Mouse (Mus musculus): ENCODE measurements around the gene Ndufs5. TPM values are rescaled to one million over a fixed set of nuclear protein-coding genes. Genes with fewer than 3 reads are reported as not detected.

The Ndufs5 gene
- 103 and 129 TPM in 2 replicates for total RNA-seq (2017)

DNA sequence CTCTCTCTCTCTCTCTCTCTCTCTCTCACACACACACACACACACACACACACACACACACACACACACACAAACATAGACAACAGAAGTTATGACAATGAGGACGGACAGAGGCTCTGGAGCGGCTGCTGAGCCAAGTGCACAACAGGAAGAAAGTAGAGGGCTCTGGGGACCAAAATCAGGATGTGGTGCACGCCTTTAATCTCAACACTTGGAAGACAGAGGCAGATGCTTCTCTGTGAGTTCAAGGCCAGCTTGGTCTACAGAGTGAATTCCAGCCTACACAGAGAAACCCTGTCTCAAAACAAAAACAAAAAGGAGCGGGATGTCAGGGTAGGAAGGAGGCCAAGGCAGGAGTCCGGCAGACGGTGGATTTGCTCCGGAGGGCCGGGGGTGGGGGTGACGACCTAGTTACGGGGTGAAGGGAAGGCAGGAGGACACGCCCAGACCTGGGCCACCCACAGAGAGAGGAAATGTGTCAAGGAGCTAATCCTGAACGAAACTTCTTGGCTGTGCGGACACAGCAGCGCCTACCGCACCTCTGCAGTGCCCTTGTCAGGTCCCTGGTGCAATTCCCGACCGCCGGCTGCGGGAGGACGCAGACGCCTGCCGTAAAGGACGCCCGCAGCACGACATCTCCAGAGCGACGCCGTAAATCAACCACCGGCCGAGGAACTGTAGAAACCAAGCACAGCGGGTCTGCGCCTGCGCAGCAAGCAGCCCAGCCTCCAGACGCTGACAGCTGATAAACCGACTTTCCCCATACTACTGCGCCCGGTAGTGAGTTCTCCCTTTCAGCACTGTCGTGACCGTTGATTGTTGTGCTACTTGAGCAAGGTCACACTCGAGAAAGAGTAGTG lies at the start of gene Ndufs5:
TSS of gene Ndufs5 (minus strand) at position 629 of the 860 bp plus-strand sequence.
- ATAC-seq (replicated peaks; ENCODE audit: low read depth, poor library complexity, severe bottlenecking) = peak; percentile 96

DNA sequence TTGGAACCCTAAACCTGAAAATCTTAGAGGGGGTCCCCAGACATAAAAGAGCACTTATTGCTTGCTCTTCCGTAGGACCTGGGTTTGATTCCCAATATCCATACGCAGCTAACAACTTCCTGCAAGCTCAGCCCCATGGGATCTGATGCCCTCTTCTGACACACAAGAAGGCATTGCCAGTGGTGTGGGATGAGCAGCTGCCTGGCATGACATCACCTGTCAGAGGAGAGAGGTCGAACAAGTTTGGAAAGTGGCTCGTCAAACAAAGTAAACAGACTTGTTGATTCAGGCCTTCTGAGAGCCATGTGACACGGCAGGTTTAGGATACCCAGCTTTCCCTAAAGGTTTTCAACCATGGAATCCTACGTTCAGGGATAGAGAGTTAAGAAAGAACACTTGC lies 47.1 kb upstream of the Ndufs5 start:
- no peak for ATAC-seq (replicated peaks; ENCODE audit: low read depth, poor library complexity, severe bottlenecking)

DNA sequence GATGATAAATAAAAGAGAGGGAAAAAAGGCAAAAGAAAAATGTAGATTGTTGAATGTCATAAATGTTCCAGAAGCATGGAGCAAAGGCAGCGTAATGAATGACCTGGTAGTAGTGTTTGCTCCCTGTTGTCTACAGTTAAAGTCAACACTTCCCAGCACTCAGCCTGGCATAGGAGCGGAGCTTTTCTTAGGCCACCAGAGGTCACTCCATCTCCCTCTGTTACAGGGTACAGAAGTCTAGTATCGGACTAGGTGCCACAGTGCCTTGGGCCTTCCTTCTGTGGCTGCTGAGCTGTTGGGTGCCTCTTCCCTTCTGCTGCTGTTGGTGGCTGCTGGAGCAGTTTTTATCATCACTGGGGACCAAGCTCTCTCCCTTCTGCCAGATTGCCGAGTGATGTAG lies 40.3 kb upstream of the Ndufs5 start:
- peak; percentile 84 for ATAC-seq (replicated peaks; ENCODE audit: low read depth, poor library complexity, severe bottlenecking)

DNA sequence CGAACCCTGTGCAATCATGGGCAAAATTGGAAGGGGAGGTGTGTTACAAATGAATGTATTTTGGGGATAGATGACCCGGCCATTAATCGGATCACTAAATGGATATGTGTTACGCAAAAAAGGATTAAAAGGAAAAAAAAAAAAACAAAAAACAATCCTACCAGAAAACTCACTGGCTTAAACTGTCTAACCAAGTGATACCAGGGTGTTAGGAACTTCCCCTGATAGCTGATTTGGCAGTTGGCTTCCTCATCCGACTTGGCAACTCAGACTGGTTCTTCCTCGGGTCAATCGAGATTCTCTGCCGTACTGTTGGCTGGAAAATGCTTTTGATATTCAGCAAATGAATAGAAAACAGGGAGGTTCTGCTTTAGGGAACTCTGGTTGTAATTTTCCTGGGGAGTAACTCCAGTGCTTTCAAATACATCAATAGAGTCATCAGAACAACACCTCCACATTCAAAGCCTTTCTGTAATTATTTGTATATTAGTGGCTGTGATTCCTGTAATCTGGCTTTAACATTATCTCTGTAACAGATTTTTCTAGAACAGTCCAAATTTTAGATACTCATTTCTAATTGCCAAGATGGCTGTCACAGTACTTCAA lies 32.8 kb upstream of the Ndufs5 start:
- peak; percentile 62 for ATAC-seq (replicated peaks; ENCODE audit: low read depth, poor library complexity, severe bottlenecking)

DNA sequence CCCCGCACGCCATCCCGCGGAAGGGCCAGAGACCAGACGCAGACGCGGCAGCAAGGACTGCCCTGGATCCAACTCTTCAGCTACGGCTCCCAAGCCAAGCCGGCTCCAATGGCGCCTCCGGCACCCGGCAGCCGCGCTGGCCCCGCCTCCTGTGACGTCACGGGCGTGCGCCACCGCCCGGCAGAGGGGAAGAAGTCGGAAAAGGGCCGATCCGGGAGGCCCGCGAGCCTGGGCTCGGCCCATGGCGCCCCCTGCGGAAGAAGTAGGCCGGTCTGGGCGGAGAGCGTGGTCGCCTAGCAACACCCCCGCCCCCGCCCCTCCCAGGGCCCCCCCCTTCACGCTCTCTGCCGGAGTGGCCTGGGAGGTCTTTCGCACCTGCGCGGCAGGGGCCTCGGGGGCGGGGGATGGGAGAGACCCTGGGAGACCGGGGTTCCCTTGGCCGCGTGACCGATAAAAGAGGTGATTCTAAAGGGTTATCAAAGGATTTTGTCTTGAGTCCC lies 32.2 kb upstream of the Ndufs5 start, which contains the start of gene Akirin1:
TSS of gene Akirin1 (minus strand) at position 194 of the 500 bp plus-strand sequence.
- ATAC-seq (replicated peaks; ENCODE audit: low read depth, poor library complexity, severe bottlenecking) = peak; percentile 85

DNA sequence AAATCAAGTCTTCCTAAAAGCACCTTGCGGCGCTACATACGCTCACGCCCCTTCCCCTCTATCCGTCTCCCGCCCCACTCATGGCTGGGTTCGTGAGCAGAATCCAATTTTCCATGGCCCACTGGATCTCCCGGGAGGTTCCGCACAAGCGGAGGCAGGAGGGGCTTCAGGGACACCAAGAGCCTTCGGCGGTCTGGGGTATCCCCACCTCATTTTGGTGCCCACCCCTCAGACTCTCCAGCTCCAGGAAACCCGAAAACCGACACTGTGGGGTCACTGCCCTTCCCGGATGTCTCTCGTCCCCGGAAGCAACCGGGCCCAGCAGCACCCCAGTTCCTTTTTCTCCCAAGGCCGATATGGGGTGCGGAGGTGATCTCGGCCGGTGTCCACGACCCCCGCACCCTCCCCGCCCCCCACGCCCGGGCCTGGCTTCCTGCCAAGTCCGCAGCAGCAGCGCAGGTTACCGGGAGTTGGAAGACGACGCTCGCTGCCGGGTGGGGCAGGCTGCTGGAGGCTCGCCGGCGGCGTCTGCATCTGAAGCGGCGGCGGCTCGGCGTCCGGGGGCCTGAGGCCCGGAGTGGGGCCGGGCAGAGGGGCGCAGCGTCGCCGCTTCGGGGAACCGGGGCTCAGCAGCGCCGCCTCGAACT lies 31.6 kb upstream of the Ndufs5 start:
- peak; percentile 9 for ATAC-seq (replicated peaks; ENCODE audit: low read depth, poor library complexity, severe bottlenecking)

DNA sequence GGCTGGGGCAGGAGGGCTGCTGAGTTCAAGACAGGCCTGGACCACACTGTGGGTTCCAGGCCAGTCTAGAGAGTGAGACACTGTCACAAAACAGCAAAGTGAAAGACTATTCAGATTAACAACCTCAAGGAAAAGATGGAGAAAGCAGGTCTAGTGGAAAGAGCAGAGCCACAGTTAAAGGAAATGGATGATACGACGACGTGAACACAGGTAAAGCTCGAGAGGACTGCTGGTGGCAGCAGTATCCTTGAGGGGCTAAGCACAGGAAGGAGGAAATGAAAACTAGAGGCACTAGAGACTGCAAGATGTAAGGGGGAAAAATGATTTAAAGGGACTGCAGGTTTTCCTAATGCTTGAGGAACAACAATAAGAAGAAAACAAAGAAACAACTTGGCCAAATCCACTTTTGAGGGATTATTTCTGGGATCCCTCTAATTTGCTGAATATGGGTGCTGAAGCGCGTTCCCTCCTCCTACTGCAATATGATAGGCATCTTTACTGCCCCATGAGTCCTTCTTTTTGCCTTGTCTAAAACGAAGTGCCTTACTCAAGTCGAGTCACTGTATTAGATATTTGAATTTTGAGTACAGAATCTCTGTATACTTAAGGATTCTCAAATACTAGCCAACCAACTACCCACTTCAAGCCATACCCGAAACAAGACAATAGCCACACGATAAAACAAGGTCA lies 30.9 kb upstream of the Ndufs5 start:
- ATAC-seq (replicated peaks; ENCODE audit: low read depth, poor library complexity, severe bottlenecking) = no peak

DNA sequence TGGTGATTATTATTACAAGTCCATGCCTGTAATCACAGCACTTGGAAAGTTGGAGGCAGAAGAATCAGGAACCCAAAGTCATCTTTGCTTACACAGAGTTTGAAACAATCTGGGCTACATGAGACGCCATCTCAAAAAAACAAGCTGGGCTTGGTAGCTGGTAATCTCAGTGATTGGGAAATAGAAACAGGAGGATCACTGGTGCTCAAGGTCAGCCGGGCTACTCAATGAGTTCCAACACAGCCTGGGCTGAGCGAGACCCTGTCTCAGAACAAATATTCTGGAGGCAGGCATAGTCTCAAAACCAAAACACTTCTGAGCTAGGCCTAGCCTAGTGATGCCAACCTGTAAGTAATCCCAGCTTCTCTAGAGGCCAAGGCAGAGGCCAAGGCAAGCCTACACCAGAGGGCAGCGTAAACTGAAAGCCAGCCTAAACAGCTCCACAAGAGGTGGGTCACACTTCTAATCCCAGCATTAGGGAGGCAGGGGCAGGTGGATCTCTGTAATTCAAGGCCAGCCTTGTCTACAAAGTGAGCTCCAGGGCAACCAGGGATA lies 27.3 kb upstream of the Ndufs5 start:
- ATAC-seq (replicated peaks; ENCODE audit: low read depth, poor library complexity, severe bottlenecking) = no peak

DNA sequence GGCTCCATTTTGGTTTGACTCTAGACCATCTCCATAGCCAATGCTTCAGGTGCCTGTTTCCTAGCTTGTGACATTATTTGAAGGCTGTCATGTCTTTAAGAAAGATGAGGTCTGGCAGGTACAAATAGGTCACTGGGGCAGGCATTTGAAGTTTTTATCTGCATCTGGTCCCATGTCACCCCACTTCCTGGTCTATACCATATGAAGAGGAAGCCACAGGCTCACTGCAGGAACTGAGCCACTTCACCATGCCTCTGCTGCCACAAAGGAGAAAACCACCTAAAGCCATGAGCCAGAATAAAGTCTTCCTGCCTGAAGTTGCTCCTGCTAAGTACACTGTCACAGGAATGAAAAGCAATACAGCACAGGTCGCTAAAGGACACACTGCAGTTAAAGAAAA lies 24.9 kb upstream of the Ndufs5 start:
- ATAC-seq (replicated peaks; ENCODE audit: low read depth, poor library complexity, severe bottlenecking) = peak; percentile 56; the same call in 1 of the 2 replicates

DNA sequence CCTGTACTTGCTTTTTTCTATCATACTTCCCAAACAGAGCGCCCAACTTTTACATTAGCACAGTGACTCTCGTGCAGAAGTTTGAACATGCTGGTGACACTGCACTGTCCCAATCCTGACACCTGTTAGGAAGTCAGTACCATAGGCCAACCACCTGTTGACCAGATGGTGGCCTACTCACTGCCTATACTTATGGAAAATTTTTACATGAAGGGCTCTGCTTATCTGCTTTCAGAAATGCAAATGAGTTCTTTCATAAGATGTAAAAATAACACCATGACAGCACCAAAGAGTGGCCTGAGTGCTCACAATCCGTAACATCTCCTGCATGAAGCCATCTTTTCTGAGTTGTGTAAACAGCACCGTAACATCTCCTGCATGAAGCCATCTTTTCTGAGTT lies 20.7 kb upstream of the Ndufs5 start:
- ATAC-seq (replicated peaks; ENCODE audit: low read depth, poor library complexity, severe bottlenecking) = no peak

DNA sequence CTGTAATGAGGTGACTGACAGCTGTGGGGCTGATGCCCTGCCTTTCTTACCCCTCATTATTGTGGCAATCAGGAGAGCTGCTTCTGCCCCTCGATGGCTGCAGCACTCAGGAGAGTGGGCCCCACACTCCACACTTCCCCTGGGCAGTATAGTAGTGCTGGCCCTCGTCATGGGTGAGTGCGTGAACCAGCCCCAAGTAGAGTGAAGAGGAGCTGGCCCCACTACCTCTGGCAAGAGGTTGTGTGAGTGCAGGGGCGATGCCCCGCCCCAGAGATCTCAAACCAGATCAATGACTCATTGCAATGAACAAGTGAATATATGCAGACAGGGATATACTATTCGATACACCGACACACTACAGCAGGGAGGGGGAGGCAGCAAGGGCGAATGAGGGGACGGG lies 15.5 kb upstream of the Ndufs5 start:
- no peak for ATAC-seq (replicated peaks; ENCODE audit: low read depth, poor library complexity, severe bottlenecking)

DNA sequence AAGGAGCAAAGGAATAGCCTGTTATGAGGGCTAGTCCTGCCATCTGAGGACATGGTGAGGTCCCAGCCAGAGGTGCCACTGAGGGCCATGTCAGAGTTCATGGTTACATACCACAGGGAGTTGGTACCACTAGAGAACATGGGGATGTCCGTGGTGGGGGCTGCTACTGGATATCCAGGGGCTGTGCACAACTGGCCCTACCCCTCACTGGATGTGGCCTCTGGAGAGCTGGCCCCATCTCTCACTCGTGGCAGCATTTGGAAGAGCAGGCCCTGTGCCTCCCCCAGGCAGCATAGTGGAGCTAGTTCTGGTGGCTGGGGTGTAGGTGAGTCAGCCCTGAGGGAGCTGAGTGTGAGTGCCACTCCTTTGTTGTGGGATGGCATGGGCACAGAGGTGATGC lies 14.9 kb upstream of the Ndufs5 start:
- no peak for ATAC-seq (replicated peaks; ENCODE audit: low read depth, poor library complexity, severe bottlenecking)

DNA sequence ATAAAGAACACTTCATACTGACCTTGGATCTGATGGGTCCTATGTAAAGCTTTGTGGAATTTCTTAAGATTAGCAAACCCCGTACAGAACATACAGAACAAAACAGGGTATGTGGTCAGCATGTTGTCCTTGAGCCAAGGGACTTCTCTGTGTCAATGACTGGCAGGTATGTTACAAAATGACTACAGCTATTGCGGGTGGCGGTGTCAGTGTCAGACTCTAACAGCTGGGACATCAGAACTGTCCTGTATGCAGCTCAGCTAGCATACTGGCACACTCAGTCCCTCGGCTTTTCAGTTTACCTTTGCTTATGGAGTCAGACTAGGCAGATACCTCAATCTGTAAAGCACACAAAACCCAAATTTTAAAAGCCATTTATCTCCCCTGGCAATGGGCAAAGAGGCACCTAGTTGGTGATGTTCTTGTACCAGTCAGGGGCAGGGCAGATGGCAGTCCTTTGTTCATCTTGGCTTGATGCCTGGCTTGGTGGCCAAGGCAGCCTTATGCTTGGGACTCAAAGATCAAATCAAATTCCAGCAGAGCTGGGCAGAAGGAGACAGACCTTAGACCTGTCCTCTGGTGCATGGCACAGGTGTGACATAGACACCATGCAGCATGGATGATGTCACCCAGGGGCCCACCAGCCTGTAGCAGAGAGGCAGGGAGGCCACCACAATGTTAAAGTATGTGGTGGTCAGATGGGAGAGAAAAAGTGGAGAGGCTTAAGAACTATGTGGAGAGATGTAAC lies 14.3 kb upstream of the Ndufs5 start:
- ATAC-seq (replicated peaks; ENCODE audit: low read depth, poor library complexity, severe bottlenecking) = no peak

DNA sequence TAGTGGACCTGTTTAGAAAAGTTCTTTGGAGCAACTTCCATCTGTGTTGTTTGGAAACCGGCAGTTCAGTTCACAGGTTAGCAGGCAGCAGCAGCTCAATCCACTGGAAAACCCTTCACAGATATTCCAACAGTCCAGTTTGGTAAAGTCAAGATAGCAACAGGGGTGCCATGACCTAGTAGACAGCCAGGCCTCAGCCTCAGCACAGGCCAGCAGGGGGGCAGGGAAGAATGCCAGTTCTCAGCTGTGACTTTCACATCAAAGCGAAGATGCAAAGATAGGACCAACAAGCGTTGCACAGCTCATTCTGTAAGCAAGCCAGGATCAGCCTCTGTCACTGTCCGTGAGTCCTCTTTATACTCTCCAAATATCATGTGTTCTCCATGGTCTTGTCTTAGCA lies 3.8 kb upstream of the Ndufs5 start:
- ATAC-seq (replicated peaks; ENCODE audit: low read depth, poor library complexity, severe bottlenecking) = no peak

DNA sequence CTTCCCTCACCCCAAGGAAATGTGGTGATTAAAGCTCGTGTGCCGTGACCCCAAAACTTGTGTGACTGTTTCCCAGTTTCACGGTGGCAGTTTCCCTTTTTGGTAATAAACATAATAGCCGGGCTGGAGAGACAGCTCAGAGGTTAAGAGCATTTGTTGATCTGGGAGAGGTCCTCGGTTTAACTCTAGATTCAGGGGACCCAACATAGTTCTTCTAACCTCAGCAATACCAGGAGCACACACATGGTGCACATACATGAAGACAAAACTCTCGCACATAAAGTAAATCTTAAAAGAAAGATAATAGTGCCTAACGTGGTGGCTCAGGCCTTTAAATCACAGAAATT lies 405 bp upstream of the Ndufs5 start:
- ATAC-seq (replicated peaks; ENCODE audit: low read depth, poor library complexity, severe bottlenecking) = no peak

DNA sequence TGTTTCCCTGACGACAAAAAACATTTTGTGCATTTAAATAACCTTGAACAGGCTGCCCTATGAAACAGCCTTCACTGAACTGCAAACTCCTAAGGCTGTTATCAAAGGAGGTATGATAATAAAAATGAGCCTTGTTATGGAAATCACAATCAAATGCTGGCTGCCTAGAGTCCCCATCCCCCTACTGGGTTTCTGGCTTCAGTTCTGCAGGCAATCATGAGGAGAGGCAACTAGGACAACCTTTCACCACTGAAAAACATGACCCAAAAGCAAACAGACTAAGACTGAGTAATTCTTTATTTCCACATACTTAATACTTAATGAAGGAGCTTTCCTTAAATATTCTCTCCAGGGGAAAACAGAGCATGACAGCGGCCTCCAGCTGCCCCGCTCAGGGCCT lies 5.6 kb downstream of the Ndufs5 start:
- no peak for ATAC-seq (replicated peaks; ENCODE audit: low read depth, poor library complexity, severe bottlenecking)

DNA sequence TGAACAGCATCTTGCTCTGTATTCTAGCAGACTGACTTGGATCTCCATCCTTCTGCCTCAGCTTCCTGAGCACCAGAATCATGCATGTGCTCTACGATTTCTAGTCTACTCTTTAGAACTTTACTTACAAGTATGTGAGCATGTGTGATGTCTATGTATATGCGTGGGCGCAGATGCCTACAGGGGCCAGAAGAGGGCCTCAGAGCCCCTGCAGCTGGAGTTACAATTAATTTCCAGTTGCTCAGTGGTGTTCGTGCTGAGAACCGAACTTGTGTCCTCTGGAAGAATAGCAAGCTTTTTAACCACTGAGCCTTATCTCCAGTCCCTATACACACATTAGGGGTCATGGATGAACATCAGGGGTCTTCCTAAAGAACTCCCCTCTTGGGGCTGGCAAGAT lies 10.7 kb downstream of the Ndufs5 start:
- ATAC-seq (replicated peaks; ENCODE audit: low read depth, poor library complexity, severe bottlenecking) = no peak

DNA sequence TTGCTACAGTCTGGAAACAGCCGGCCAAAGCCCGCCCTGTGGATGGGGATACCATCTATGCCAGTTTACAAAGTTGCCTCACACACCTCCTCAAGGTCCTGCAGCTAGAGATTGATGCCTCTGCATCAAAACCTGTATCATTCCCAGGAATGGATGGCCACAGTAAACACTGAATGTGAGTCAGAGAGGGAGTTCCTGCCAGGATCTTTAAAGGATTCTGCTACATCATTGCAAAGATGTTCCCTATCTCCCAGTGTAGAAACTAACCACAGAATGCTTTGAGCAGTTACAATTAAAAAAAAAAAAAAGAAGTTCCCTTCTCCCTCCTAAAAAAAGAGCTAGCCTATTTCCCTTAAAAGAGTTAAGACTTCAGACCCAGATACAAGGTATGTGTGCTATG lies 12.7 kb downstream of the Ndufs5 start:
- no peak for ATAC-seq (replicated peaks; ENCODE audit: low read depth, poor library complexity, severe bottlenecking)

DNA sequence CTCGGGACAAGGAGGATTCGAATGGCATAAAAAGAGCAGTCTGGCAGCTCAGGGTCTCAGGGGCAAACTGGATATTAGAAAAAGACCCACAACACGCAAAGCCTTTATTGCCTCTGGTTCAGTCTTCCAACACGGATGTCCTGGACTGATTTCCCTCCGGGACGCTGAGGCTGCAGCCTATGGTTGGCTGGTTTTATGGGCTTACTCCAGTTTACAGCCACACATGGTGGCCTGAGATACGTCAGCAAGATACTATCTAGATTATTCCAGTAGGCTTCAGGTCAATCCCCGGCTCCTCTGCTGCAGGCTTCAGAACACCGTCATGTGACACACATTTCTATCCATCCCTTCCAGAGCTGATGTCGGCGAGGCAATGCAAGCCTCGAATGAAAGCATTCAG lies 24.6 kb downstream of the Ndufs5 start:
- no peak for ATAC-seq (replicated peaks; ENCODE audit: low read depth, poor library complexity, severe bottlenecking)

DNA sequence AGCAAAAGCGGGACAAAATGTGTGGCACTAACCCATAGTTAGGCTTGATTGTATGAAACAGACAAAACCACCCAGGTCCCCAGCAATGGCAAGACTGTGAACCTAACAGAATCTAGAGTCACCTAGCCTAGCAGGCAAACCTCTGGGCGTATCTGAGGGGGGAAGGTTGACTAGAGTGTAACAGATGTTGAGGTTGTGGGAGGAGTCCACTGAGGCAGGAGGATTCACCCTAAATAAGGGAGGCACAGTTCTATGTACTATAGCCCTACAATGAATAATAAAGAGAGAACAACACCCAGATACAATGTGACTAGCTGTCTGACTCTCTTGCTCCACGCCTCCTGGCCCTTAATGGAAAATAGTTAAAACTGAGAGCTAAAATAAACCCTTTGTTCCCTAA lies 25.9 kb downstream of the Ndufs5 start:
- ATAC-seq (replicated peaks; ENCODE audit: low read depth, poor library complexity, severe bottlenecking) = no peak
